Mouse (Mus musculus): ENCODE results near the gene Rpl10. TPM values are rescaled to one million over a fixed set of nuclear protein-coding genes. Genes with fewer than 3 reads are reported as not detected.

The Rpl10 gene
- polyA plus RNA-seq, 1 experiment: not detected

DNA sequence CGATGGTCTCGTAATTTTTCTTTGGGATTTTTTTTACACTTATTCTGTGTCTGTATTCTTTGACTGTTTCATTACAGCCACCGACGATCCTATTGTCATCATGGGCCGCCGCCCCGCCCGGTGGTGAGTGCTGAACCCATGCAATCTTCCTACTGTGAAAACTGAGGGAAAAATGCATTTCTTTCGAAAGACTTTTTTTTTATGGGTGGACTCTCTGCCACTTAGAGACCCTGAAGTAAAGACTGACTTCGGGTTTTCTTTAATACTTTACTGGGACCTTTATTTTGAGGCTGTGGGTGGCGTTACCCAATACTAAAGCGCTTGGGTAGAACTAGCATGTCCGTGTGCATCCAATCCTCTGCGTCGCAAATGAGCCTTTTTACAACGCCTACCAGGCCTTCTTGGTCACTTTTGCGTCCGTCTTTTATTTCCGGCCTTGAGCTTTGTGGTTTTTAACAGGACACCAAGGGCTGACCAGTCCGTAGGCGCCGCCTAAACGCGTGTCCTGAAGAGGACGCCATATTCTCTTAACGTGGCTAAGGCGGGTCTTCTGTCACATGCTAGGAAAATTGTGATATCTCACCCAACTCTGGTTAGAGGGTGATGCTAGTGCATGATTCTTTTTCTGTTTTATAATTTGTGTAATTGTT lies 415 bp downstream of the Rpl10 start:
- Histone ChIP-seq H3K4me3 (ENCODE audit: insufficient read depth, low read depth, low read length) (peak overlapping the region; percentile 76), H3K4me1 (ENCODE audit: control insufficient read depth, insufficient read depth, low read length) (no peaks in the 10 kb centered on the region), H3K27ac (ENCODE audit: insufficient read depth, low read depth, low read length) (peak overlapping the region; percentile 44; the same call in 1 of the 2 replicates)
- WGBS: 10% methylated on average over 27 of the region's 27 CpGs
- TF ChIP-seq POLR2A (IDR thresholded peaks at IDR 0.05; ENCODE audit: insufficient read depth, low read depth, low read length) (no peak), CTCF (IDR thresholded peaks at IDR 0.05; ENCODE audit: insufficient read depth, low read depth, low read length) (no peak)

DNA sequence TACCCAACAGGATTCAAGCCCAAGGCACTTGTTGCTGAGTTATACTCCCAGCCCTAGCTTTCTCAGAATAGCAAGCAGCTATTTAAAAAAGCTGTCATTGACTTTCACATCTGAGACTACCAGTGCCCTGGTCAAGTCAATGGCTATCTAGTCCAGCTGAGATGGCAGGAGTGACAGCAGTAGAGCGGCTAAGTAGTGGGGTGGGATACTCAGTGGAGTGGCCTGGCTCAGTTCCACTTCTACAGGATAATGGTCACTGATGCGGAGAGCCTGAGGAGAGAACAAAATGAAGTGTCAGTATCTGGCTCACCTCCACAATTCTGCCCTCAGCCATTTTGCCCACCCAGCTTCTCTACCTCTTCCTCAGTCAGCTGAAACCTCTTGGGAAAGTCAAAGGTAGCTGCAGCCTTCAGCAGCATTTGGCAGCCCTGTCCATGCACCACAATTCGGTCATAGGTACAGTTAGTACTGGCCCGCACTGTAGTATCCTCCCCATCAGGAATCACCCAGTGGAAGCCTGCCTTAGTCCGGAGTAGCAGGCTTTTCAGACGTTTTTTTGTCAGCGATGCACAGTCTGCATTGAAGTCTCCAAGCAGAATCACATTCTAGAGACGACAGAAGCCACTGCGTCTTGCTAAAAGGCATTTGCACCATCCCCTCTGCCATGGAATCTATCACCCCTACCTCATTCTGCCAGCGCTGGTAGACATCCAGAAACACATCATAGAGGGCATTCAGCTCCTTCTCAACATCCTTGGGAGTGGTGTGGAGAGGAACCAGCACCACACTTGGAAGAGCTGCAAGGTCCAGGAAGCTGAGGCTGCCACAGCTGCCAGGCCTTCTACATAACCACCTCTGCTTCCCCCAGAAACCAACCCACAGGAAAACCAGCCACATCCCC lies 3.1 kb downstream of the Rpl10 start:
- Histone ChIP-seq H3K4me3 (ENCODE audit: insufficient read depth, low read depth, low read length) (no peak overlapping the region), H3K27ac (ENCODE audit: insufficient read depth, low read depth, low read length) (no peak overlapping the region), H3K4me1 (ENCODE audit: control insufficient read depth, insufficient read depth, low read length) (no peaks in the 10 kb centered on the region)
- no peak for TF ChIP-seq CTCF (IDR thresholded peaks at IDR 0.05; ENCODE audit: insufficient read depth, low read depth, low read length)
- no peak for TF ChIP-seq POLR2A (IDR thresholded peaks at IDR 0.05; ENCODE audit: insufficient read depth, low read depth, low read length)
- WGBS: 38% methylated on average over 10 of the region's 10 CpGs

DNA sequence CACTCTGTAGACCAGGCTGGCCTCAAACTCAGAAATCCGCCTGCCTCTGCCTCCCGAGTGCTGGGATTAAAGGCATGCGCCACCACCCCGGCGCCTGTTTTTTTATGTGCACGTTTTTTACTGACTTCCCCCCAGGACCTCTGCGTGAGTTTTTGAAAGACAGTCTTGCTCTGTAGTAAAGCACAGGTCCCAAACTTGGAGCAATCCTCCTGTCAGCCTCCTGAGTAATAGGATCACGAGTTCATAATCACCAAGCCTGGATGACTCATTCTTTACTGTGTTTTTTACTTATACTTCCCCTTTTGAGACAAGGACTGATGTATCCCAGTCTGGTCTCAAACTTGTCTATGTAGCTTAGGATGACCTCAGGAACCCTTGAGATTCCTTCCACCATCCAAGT lies 7.3 kb downstream of the Rpl10 start:
- no peak for TF ChIP-seq POLR2A (IDR thresholded peaks at IDR 0.05; ENCODE audit: insufficient read depth, low read depth, low read length)
- no peak for TF ChIP-seq CTCF (IDR thresholded peaks at IDR 0.05; ENCODE audit: insufficient read depth, low read depth, low read length)
- H3K27ac ChIP-seq (ENCODE audit: insufficient read depth, low read depth, low read length): no peak overlapping the region
- 75% methylated on average over 8 of the region's 8 CpGs for WGBS
- no peak overlapping the region for H3K4me3 ChIP-seq (ENCODE audit: insufficient read depth, low read depth, low read length)
- H3K4me1 ChIP-seq (ENCODE audit: control insufficient read depth, insufficient read depth, low read length): peaks cover 5% of the 10 kb centered on the region

DNA sequence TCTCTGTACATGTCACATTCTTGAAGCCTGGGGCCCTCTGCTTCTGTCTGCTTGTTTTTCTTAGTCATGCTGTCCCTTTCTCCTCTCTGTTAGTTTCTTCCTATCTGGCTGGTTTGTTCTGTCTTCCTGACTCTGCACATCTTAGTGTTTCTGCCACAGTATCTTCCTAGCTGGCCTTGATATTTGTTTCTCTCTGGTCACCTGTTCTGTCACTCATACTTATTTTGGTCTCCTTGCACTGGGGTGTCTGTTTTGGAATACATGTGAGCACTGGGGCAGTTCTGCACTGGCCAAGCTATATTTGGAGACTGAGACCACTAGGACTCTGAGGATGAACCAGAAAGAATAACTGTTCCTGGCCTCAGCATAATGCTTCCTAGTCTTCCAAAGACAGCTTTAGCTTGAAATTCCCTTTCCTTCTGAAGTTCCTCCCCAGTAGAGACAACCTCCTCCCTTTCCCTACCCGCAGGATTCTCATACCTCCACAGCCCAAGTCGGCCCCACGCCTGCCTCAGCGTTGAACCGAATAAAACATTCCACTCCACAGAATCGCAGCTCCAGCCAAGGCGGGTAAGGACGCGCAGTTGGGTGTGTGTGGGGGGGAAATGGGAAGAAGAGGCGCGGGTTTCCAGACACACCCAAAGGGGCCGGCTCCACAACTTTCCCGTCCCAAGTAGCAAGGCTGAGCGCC lies 10.6 kb downstream of the Rpl10 start:
- Histone ChIP-seq H3K27ac (ENCODE audit: insufficient read depth, low read depth, low read length) (no peak overlapping the region), H3K4me1 (ENCODE audit: control insufficient read depth, insufficient read depth, low read length) (peaks cover 15% of the 10 kb centered on the region), H3K4me3 (ENCODE audit: insufficient read depth, low read depth, low read length) (peak overlapping the region; percentile 79)
- TF ChIP-seq POLR2A (IDR thresholded peaks at IDR 0.05; ENCODE audit: insufficient read depth, low read depth, low read length): no peak
- TF ChIP-seq CTCF (IDR thresholded peaks at IDR 0.05; ENCODE audit: insufficient read depth, low read depth, low read length): no peak
- 15% methylated on average over 14 of the region's 14 CpGs for WGBS

DNA sequence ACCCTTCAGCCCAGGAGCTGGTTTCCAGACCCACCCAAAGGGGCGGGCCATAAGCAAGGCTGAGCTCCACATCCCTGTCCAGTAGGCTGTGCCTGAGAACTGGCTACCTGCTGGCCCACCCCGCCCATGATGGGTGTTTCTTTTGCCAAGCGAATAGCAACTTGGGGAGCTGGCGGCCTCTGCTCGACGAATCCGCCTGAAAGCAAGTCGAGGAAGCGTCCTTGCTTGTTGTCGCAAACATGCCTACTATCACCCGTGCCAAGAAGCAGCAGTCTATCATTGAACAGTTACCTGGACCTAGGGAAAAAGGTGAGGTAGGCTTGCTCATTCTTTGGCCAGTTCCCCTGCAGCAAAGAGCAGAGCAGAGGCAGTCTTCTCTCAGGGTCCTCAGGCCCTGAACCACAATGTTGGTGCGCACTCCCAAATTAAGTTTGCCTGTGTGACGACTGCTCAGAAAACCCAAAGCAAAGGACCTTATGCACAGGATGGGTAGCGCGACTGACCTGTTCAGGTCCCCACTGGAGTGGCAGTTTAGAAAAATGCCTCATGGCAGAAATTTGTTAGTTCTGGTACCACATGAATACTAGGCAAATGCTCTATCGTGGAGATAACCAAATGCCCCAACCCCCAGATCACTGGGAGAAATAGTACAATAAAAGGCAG lies 11.3 kb downstream of the Rpl10 start, which contains the start of the genes Taz and Dnase1l1:
Gene Taz (plus strand): TSS at position 181 of the 663 bp plus-strand sequence.
Gene Dnase1l1 (minus strand): TSS at position 606 of the 663 bp plus-strand sequence.
- TF ChIP-seq CTCF (IDR thresholded peaks at IDR 0.05; ENCODE audit: insufficient read depth, low read depth, low read length) (no peak), POLR2A (IDR thresholded peaks at IDR 0.05; ENCODE audit: insufficient read depth, low read depth, low read length) (no peak)
- Histone ChIP-seq H3K4me1 (ENCODE audit: control insufficient read depth, insufficient read depth, low read length) (peaks cover 15% of the 10 kb centered on the region), H3K27ac (ENCODE audit: insufficient read depth, low read depth, low read length) (peak within 1 kb of the TSS; percentile 75), H3K4me3 (ENCODE audit: insufficient read depth, low read depth, low read length) (peak within 1 kb of the TSS; percentile 79)
- WGBS: 15% methylated on average over 16 of the region's 16 CpGs

DNA sequence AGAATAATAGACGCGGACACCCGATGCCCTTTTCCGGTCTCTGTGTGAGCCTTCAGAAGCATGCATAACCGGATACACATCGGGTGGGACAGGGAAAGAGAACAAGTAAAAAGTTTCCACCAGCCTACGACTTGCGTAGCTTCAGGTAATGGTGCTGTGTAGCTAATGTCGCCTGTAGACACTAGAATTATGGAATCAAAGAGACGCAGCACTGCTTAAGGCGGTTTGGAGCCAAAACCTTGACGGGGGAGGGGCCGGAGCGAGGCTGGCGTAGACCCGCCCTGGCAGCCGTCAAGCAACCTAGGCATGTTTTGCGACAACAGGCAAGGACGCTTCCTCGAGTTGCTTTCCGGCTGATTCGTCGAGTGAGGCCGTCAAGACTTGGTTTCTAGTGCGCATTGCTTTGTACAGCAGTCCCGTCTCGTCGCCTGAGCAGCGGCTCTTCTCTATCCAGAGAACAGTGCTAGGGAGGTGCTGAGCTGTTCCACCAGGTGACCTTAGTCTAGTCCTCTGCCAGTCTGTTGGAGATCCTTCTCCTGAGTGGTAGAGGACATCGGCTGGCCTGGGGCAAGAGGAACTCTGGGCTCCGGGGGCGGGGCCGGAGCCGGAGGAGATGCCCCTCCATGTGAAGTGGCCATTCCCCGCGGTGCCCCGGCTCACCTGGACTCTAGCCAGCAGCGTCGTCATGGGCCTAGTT lies 11.9 kb downstream of the Rpl10 start:
- no peak for TF ChIP-seq CTCF (IDR thresholded peaks at IDR 0.05; ENCODE audit: insufficient read depth, low read depth, low read length)
- no peak; the same call in 1 of the 2 replicates for TF ChIP-seq POLR2A (IDR thresholded peaks at IDR 0.05; ENCODE audit: insufficient read depth, low read depth, low read length)
- Histone ChIP-seq H3K27ac (ENCODE audit: insufficient read depth, low read depth, low read length) (peak overlapping the region; percentile 75), H3K4me3 (ENCODE audit: insufficient read depth, low read depth, low read length) (peak overlapping the region; percentile 79), H3K4me1 (ENCODE audit: control insufficient read depth, insufficient read depth, low read length) (peaks cover 15% of the 10 kb centered on the region)
- 15% methylated on average over 39 of the region's 39 CpGs for whole genome bisulfite sequencing

DNA sequence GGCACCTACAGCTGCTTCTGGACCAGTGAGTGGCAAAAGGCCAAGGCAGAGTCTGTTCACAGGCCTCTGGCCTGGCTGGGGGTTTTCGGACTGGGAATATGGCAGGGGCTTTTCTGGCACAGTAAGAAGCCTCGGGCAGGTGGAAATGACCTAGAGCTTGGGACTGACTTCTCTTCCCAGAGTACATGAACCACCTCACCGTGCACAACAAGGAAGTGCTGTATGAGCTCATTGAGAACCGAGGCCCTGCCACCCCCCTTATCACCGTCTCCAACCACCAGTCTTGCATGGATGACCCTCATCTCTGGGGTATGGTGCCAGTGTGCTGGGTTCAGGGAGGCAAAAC lies 12.5 kb downstream of the Rpl10 start:
- peak overlapping the region; percentile 79 for H3K4me3 ChIP-seq (ENCODE audit: insufficient read depth, low read depth, low read length)
- TF ChIP-seq POLR2A (IDR thresholded peaks at IDR 0.05; ENCODE audit: insufficient read depth, low read depth, low read length) (no peak), CTCF (IDR thresholded peaks at IDR 0.05; ENCODE audit: insufficient read depth, low read depth, low read length) (no peak)
- peak overlapping the region; percentile 75; the same call in 1 of the 2 replicates for H3K27ac ChIP-seq (ENCODE audit: insufficient read depth, low read depth, low read length)
- WGBS: 25% methylated on average over 5 of the region's 5 CpGs
- H3K4me1 ChIP-seq (ENCODE audit: control insufficient read depth, insufficient read depth, low read length): peaks cover 15% of the 10 kb centered on the region

DNA sequence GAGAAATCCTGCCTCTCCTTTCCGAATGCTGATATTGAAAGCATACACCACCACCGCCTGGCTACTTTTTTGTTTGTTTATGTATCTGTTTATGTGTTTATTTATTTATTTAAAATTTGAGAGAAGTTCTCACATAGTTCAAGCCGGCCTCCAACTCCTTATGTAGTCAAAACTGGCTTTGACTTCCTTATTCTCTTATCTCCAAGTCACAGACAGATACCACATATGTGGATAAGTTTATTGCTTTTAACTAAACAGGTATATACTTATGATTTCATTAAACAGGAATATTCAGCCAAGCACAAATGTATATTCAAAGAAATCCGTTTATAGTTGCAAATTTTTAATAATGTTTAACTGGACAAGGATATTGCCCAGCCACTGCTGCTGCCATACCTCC lies 22.8 kb downstream of the Rpl10 start:
- WGBS: 71% methylated on average over 4 of the region's 4 CpGs
- H3K4me1 ChIP-seq (ENCODE audit: control insufficient read depth, insufficient read depth, low read length): no peaks in the 10 kb centered on the region
- H3K27ac ChIP-seq (ENCODE audit: insufficient read depth, low read depth, low read length): no peak overlapping the region
- H3K4me3 ChIP-seq (ENCODE audit: insufficient read depth, low read depth, low read length): no peak overlapping the region
- no peak for TF ChIP-seq POLR2A (IDR thresholded peaks at IDR 0.05; ENCODE audit: insufficient read depth, low read depth, low read length)
- no peak for TF ChIP-seq CTCF (IDR thresholded peaks at IDR 0.05; ENCODE audit: insufficient read depth, low read depth, low read length)
